Mouse (Mus musculus) central nervous system, embryonic 11.5 days (tissue): ENCODE data around the gene Tas2r121. TPM values are rescaled to one million over a fixed set of nuclear protein-coding genes. Genes with fewer than 3 reads are reported as not detected.

Experiments
- polyA plus RNA-seq: library from polyadenylated mRNA; depleted of rRNA; stranded (reverse); fragments of >200 nt; gene quantifications from 2 replicates; pipeline ENCODE4 v1.2.3, GENCODE M21; 2012; rRNA removed

Tas2r121 gene
- not detected in 2 replicates for polyA plus RNA-seq

GRCm38 (mm10) chr6:132700907-132701306 is at the start of gene Tas2r121:
Tas2r121 (minus strand) TSS chr6:132701007.

GRCm38 (mm10) chr6:132737935-132738334 is 37.1 kb upstream of the Tas2r121 start, which contains the start of gene Tas2r115:
Tas2r115 (minus strand) TSS chr6:132738035.

GRCm38 (mm10) chr6:132711828-132712227 is 11.0 kb upstream of the Tas2r121 start, which contains the start of gene Tas2r122:
Tas2r122 (minus strand) TSS chr6:132711928.

GRCm38 (mm10) chr6:132656653-132657052 is 44.2 kb downstream of the Tas2r121 start, which contains the start of gene Tas2r120:
Tas2r120 (plus strand) TSS chr6:132656953.

GRCm38 (mm10) chr6:132651426-132651825 is 49.4 kb downstream of the Tas2r121 start, which contains the start of gene A630073D07Rik:
A630073D07Rik (minus strand) TSS chr6:132651526.

Other genes with a start within 250 kb of the Tas2r121 start
- gene Prh1, start 131.2 kb downstream of the Tas2r121 start, polyA plus RNA-seq = not detected in 2 replicates
- not detected in 2 replicates for gene Prp2, start 105.1 kb downstream of the Tas2r121 start, polyA plus RNA-seq
- gene A630073D07Rik, start 49.5 kb downstream of the Tas2r121 start, polyA plus RNA-seq = not detected in 2 replicates
- gene Tas2r120, start 44.1 kb downstream of the Tas2r121 start, polyA plus RNA-seq = not detected in 2 replicates
- gene Tas2r122, start 10.9 kb upstream of the Tas2r121 start, polyA plus RNA-seq = not detected in 2 replicates
- not detected in 2 replicates for gene Tas2r115, start 37.0 kb upstream of the Tas2r121 start, polyA plus RNA-seq
- gene Tas2r124, start 53.7 kb upstream of the Tas2r121 start, polyA plus RNA-seq = not detected in 2 replicates
- not detected in 2 replicates for gene Tas2r102, start 61.1 kb upstream of the Tas2r121 start, polyA plus RNA-seq
- gene Tas2r136, start 77.2 kb upstream of the Tas2r121 start, polyA plus RNA-seq = not detected in 2 replicates
- gene Tas2r117, start 101.8 kb upstream of the Tas2r121 start, polyA plus RNA-seq = not detected in 2 replicates
- gene Tas2r123, start 146.1 kb upstream of the Tas2r121 start, polyA plus RNA-seq = not detected in 2 replicates
- not detected in 2 replicates for gene Tas2r116, start 154.4 kb upstream of the Tas2r121 start, polyA plus RNA-seq
- not detected in 2 replicates for gene Tas2r110, start 167.0 kb upstream of the Tas2r121 start, polyA plus RNA-seq
- gene Tas2r113, start 192.0 kb upstream of the Tas2r121 start, polyA plus RNA-seq = not detected in 2 replicates
- gene Tas2r125, start 208.6 kb upstream of the Tas2r121 start, polyA plus RNA-seq = not detected in 2 replicates